Mouse (Mus musculus): ENCODE measurements around the gene Scaf1.

DNA sequence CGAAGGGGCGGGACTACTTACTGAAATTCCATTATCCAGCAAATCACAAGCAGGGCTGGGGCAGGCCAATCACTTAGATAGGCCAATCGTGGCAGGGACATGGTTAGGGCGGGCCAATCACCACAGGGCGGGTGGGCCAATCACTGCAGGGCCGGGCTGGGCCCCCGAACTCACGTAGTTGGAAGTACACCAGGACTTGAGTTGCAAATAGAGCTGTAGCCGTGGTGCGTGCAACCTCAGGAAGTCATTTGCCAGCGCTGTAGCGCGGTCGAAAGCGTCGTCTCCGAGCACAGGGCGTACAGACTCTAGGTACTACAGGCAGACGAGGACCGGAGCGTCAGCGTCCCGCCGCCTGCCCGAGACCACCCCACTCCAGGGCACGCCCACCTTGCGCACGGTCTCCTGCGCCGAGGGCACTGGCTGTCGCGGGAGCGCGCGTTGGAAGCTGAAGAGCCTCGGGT, 45.9 kb downstream of the Scaf1 start:
- no peak for TF ChIP-seq CTCF (IDR thresholded peaks at IDR 0.05; ENCODE audit: borderline replicate concordance, extremely low read depth, insufficient read depth, insufficient read length)
- no peak for TF ChIP-seq POLR2A (IDR thresholded peaks at IDR 0.05; ENCODE audit: borderline replicate concordance, extremely low read depth, insufficient read depth, insufficient read length, poor library complexity, severe bottlenecking)
